Mouse (Mus musculus): ENCODE measurements around the gene Mrps5. TPM values are rescaled to one million over a fixed set of nuclear protein-coding genes. Genes with fewer than 3 reads are reported as not detected.
"Not testable (repeated sequence)": the region's sequence is repeated elsewhere in the genome, so short reads cannot be mapped to it uniquely, and the experiment has no call there.

Gene Mrps5
- 10 to 100 TPM; 69.9 to 91.1 TPM for total RNA-seq (2021)
- long read RNA-seq, full-length matches to known transcripts: 68 of 77 reads
- long read RNA-seq, partial matches to known transcripts: 1 of 77 reads
- long read RNA-seq, other reads (novel, unspliced or antisense): 8 of 77 reads

- DNase-seq (ENCODE audit: low spot score in 2 of 2): peak; percentile 82 to 85
These were observed at the start of gene Mrps5, which contains the start of gene Zfp661 for GRCm38 (mm10) chr2:127586694-127587513. TSS of gene Mrps5 (plus strand) at chr2:127587222. TSS of gene Zfp661 (minus strand) at chr2:127587094.

DNA sequence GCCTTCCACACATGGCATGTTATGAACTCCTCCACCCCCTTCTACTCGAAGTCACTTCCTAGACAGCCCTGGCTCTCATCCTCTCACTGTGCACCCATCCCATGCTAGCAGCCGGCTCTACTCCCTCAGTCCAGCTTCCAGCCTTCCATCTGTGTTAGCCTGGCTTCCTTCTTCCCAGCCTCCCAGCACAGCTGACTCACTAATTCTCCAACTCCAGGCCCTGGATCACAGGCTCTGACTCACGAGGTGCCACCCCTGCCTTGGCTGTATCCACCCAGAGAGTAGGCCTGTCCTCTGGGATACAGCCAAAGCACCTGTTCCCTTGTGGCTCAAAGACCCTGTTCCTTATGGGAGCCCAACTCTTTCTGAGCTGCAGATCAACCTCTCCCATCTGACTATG lies 49.5 kb upstream of the Mrps5 start:
- no peak for DNase-seq (ENCODE audit: low spot score in 2 of 2)

DNA sequence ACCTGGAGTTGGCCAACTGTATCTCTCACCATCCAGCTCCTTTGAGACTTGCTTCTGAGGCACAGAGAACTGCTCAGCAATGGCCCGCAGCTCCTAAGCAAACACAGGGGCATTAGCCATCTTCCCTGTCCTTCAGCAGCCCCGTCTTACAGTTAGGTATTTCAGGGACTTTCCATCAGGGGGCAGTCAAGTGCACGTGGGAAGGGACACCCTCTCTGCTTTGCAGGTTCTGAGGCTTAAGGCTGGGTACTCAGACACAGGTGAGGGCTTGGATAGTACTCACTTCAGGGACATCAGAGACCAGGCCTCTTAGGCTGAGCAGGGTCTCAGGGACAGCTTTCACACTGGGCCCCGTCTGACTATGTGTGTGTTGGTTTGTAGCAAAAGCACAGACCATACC lies 47.5 kb upstream of the Mrps5 start:
- peak in 1 of 2 experiments; percentile 34 for DNase-seq (ENCODE audit: low spot score in 2 of 2)

DNA sequence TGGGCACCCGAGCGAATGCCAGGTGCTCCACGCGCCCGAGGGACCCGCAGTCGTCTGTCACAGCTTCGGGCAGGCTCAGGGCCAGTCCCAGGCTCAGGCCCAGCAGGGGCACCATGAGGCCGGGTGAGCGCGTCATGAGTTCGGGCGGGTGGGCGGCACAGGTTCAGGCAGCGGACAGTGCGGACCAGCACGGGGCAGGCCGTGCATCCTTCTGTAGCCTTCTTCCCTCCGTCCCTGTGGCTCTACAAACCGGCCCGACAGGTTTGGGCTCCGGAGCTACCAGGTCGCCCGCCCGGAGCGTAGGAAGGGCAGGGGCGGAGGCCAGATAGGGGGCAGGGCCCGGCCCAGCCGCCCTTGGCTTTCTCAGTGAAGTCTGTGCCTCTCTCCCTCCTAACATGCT lies 45.8 kb upstream of the Mrps5 start, which contains the start of gene Prom2:
TSS of gene Prom2 (minus strand) at position 283 of the 400 bp plus-strand sequence.
- no peak for DNase-seq (ENCODE audit: low spot score in 2 of 2)

GRCm38 (mm10) chr2:127541697-127542096 lies 45.3 kb upstream of the Mrps5 start:
- DNase-seq (ENCODE audit: low spot score in 2 of 2): no peak

DNA sequence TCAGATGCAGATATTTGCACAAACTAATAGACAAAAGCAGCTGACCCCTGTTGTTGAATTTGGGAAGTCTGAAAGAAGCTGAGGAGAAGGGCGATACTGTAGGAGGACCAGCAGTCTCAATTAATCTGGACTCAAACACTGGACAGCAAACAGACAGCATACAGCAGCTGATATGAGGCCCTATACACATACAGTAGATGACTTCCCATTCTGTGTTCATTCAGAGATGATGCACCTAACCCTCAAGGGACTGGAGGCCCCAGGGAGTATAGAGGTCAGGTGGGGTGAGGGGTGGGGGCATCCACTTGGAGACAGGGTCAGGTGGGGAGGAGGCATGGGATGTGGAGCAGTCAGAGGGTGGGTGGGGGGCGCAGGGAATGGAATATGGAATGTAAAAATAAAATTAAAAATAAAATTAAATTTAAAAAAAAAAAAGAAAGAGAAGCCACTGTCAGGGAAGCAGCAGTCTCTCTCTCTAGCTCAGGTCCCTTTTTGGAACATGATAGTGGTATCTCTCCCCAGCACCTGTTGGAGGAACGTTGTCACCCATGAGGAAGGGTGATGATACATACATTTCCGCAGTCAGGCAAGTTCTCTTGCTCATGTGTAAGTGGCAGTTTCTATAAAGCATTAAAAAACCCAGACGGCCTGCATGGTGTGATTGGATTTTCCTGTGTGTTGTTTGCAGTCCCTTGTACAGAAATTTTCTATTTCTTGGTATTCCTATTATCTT lies 38.5 kb upstream of the Mrps5 start:
- DNase-seq (ENCODE audit: low spot score in 2 of 2): no peak

DNA sequence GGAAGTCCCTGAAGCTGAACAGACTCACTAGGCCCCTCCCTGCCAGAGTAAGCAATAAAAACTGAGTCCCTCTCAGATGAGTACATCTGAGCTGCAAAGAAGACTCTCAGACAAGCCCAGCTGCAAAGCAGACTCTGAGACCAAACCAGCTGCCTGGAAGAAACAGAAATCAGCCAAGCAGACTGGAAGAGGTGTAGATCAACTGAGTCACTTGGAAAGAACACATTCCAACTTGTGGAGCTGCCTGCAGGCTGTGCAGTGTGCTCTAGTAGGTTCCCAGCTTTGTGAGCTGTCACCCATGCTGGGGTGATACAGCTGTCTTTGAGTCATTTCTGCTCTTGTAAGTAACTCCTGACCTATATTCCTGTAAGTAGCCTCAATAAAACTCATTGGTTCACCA lies 37.3 kb upstream of the Mrps5 start:
- no peak for DNase-seq (ENCODE audit: low spot score in 2 of 2)

GRCm38 (mm10) chr2:127550446-127550845 lies 36.6 kb upstream of the Mrps5 start:
- DNase-seq (ENCODE audit: low spot score in 2 of 2): no peak

DNA sequence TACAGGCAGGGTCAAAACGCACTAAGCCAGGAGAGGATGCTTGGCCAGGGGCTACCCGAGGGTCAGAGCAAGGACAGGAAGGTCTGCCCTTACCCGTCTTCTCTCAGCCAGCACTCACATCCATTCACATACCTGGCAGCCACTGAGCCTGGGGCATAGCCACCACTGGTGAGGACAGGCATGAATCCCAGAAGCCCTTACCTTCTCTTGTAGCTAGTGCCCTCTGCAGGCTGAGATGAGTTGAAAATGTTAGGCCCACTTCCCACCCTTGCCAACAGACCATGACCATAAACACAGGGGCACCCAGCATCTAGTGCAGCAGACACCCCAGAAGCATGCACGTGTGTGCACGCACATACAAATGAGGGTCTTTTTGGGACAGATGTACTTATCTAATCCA lies 35.9 kb upstream of the Mrps5 start:
- DNase-seq (ENCODE audit: low spot score in 2 of 2): peak; percentile 55 to 74

DNA sequence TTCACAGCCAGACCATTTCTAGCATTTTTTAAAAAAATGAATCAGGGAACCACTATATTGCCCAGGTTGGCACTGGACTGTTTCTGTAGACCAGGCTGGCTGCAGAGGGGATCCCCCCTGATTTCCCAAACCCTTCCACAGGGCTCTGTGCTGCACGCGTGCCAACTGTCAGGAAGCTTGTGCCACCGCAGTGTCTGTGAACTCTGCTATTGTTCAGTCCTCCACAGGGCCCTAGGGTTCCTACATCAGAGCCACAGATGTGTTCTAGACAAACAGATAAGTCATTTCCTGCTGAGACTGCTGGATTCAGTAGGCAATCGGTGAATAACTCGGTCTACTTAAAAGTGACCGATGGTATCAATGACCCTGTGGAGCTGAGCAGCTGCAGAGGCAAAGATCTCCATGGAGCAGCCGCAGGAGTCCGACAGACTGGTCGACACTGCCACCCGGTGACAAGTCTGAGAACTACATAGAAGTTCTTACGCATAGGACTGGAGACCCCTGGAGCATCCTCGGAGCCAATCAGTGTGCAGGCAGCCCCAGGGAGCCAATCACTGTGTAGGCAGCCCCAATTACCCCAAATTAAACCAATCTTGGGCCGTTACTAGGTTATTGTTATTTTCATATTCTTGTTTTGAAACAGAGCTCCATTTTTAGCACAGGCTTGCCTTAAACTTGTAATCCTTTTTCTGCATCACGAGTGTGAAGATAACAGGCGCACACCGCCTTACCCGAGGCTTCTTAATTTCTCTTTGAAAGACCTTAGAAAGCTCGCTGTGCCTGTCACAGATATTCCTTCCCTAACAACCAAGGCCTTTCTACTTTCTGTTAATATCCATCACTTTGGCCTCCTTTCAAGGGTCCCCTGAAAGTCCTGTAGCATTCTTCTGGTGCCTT lies 27.7 kb upstream of the Mrps5 start:
- DNase-seq (ENCODE audit: low spot score in 2 of 2): peak; percentile 98

GRCm38 (mm10) chr2:127573322-127573721 lies 13.7 kb upstream of the Mrps5 start:
- no peak for DNase-seq (ENCODE audit: low spot score in 2 of 2)

GRCm38 (mm10) chr2:127584436-127584858 lies 2.6 kb upstream of the Mrps5 start:
- DNase-seq (ENCODE audit: low spot score in 2 of 2): peak; percentile 89 to 94

DNA sequence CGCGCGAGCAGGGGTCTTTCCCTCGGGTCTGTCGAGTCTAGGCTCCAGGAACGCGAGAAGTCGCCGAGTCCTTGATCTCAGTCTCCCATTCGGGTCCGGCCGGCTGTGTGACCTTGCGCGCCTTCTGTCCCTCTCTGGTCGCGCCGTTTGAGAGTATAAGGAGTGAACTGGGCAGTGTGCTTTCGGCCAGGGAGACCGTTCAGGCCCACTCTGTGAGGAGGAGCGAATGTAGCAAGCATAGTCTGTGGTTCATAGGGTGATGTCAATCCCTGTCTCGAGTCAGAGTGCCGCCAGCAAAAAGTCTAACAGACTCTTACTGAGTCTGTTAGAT lies 457 bp downstream of the Mrps5 start:
- no peak for DNase-seq (ENCODE audit: low spot score in 2 of 2)

GRCm38 (mm10) chr2:127588897-127589296 lies 1.9 kb downstream of the Mrps5 start:
- no peak for DNase-seq (ENCODE audit: low spot score in 2 of 2)

DNA sequence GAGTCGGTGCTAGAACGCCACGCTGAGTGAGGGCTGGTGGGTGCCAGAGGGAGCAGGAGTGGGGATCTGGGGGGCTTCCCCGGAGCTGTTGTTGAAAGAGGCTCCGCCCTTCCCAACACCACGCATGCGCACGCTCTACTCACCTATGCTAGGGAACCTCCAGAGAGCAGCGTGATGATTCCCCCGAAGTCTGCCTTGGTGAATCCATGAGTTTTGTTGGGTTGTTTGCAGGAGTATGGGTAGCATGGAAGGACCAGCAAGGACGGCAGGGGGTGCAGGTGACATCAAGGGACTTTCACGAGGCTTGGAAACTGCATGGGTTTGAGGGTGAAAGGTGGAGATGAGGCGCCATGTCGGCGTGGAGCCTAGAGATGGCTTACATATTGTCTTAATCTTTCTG lies 3.2 kb downstream of the Mrps5 start:
- no peak for DNase-seq (ENCODE audit: low spot score in 2 of 2)

- DNase-seq (ENCODE audit: low spot score in 2 of 2): no peak
These were observed 3.8 kb downstream of the Mrps5 start for GRCm38 (mm10) chr2:127590840-127591239.

DNA sequence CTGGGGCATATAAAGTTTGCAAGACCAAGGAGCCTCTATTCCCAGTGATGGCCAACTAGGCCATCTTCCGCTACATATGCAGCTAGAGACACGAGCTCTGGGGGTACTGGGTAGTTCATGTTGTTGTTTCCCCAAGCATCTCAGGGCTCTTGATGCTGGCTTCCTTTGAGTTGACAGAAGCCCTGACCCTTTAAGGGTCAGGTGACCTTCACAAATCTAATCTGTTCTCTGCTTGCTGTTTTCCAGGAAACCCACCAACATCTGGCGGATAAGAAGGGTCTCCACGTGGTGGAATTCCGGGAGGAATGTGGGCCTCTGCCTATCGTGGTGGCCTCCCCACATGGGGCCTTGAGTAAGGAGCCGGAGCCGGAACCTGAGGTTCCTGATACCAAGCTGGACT lies 16.4 kb downstream of the Mrps5 start:
- not testable (repeated sequence) for DNase-seq (ENCODE audit: low spot score in 2 of 2)

DNA sequence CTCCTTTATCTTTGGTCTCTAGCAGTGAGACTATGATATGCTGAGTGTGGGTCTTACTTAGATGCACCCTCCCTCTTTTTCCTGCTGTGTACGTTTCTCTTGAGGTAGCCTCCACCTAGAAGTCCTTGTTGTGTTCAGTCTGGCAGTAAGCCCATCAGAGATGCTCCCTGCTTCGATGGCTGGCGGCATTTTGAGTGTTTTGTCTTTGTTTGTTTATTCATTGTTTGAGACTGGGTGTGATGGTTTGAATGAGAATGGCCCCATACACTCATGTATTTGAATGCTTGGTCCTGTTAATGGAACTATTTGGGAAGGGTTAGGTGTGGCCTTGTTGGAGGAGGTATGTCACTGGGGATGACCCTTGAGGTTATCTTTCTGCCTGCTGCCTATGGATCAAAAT lies 18.2 kb downstream of the Mrps5 start:
- DNase-seq (ENCODE audit: low spot score in 2 of 2): no peak

DNA sequence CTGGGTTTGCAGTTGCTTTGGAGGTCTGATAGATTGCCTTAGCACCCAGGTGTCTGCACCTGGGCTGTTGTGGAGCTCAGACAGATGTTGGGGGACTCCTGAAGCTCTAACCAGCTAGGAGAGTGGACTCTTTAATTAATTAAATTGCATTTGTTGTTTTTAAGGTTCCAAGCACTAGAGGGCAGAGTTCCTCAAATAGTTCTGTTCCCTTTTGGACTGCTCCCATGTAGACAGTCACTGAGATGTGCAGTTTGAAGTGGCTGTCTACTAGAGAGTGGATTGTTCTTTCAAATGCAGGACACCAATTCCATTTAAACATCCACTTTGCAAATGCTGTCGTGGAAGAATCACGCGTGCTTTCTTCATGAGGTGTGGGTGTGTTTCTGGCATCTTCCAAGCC lies 21.2 kb downstream of the Mrps5 start:
- no peak for DNase-seq (ENCODE audit: low spot score in 2 of 2)

DNA sequence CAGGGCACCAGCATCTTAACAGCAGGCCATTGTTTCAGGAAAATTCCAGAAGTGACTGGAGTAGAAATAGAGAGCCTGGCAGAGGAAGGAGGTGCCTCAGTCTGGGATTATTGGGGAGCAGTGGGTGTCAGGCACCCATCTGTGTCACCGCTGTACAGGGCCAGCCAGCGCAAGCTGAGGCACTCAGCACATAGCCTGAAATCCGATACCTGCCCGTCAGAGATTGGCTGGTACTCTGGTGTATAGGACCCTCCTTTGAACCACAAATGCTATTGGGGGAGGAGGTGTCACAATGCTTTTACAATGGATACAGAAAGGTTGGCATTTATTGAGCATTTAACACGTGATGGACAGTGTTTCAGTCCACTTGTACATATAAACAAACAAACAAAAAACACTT lies 22.0 kb downstream of the Mrps5 start:
- DNase-seq (ENCODE audit: low spot score in 2 of 2): no peak

GRCm38 (mm10) chr2:127611386-127611785 lies 24.4 kb downstream of the Mrps5 start:
- DNase-seq (ENCODE audit: low spot score in 2 of 2): no peak

All from layer of hippocampus, postnatal 10 days (tissue).